Comparison of ENCODE assay signal across 9 mouse cellular contexts in genomic region chr5:134436782-134437458, GRCm38 (mm10). TPM values are rescaled to one million over a fixed set of nuclear protein-coding genes. Genes with fewer than 3 reads are reported as not detected.
DNase-seq lines count a peak whose midpoint lies in the region; ATAC-seq and TF ChIP-seq lines count a peak whose summit lies in the region.
"Had no signal": no experiment of that assay in that cellular context is flagged by ENCODE, and none has a peak within 500 bp of the region (broad histone marks: within the 10 kb centered on the region; RNA-seq: fewer than 3 reads in every experiment).

No protein-coding gene starts in this region.

- no peaks in the 10 kb centered on the region for H3K4me1 ChIP-seq in forebrain, embryonic 14.5 days (ENCODE audit: control insufficient read depth, insufficient read depth, low read length)
- H3K4me1 ChIP-seq in forebrain, embryonic 10.5 days = peaks cover 25% of the 10 kb centered on the region
- H3K4me1 ChIP-seq in kidney, postnatal 0 days (replicated peaks; ENCODE audit: insufficient read depth, low read length) = peaks cover 5% of the 10 kb centered on the region
- peaks cover 41% of the 10 kb centered on the region for H3K4me1 ChIP-seq in embryonic facial prominence, embryonic 14.5 days (ENCODE audit: control insufficient read depth, insufficient read depth, low read length)
- peaks cover 18% of the 10 kb centered on the region for H3K4me1 ChIP-seq in midbrain, embryonic 16.5 days (ENCODE audit: control insufficient read depth, insufficient read depth, low read length)

- no peaks in the 10 kb centered on the region for H3K27me3 ChIP-seq in forebrain, embryonic 14.5 days (replicated peaks; ENCODE audit: control insufficient read depth, insufficient read depth, low read length)
- no peaks in the 10 kb centered on the region for H3K27me3 ChIP-seq in forebrain, embryonic 10.5 days (ENCODE audit: poor library complexity, severe bottlenecking)
- no peaks in the 10 kb centered on the region for H3K27me3 ChIP-seq in kidney, postnatal 0 days (ENCODE audit: insufficient read depth, low read length)
- H3K27me3 ChIP-seq in embryonic facial prominence, embryonic 14.5 days (replicated peaks; ENCODE audit: control insufficient read depth, insufficient read depth, low read length) = no peaks in the 10 kb centered on the region
- H3K27me3 ChIP-seq in midbrain, embryonic 16.5 days (ENCODE audit: control insufficient read depth, insufficient read depth, low read depth, low read length) = no peaks in the 10 kb centered on the region

- 0 out of 2 replicates have a peak overlapping the region, but pooled peaks have one; percentile 14 for H3K27ac ChIP-seq in forebrain, embryonic 14.5 days (ENCODE audit: low read depth, low read length)
- no peak overlapping the region for H3K27ac ChIP-seq in forebrain, embryonic 10.5 days
- peak overlapping the region; percentile 70; the same call in 1 of the 2 replicates for H3K27ac ChIP-seq in kidney, postnatal 0 days
- peak overlapping the region; percentile 63 for H3K27ac ChIP-seq in embryonic facial prominence, embryonic 14.5 days (replicated peaks; ENCODE audit: low read depth, low read length)
- H3K27ac ChIP-seq in midbrain, embryonic 16.5 days (ENCODE audit: low read length) = peak overlapping the region; percentile 77

- ATAC-seq in forebrain, embryonic 14.5 days = no peak
- ATAC-seq in kidney, postnatal 0 days (replicated peaks; ENCODE audit: low FRiP score, low read depth) = 0 out of 2 replicates have a peak, but pooled peaks have one; percentile 7
- ATAC-seq in embryonic facial prominence, embryonic 14.5 days (ENCODE audit: low read depth) = no peak
- no peak for ATAC-seq in midbrain, embryonic 16.5 days

- DNase-seq in forebrain, embryonic 14.5 days (ENCODE audit: low spot score) = no peak
- no peak for DNase-seq in forebrain, embryonic 10.5 days (ENCODE audit: extremely low spot score, low spot score)
- no peak for DNase-seq in kidney, postnatal 0 days (ENCODE audit: low spot score)
- DNase-seq in kidney, adult 18-20 months = no peak
- DNase-seq in embryonic facial prominence, embryonic 14.5 days (ENCODE audit: low spot score) = no peak
- DNase-seq in left cerebral cortex, postnatal 14 days (ENCODE audit: low spot score in 2 of 2) = no peak
- DNase-seq in cerebellum, adult 11-12 months = no peak
- DNase-seq: B cell, adult 2 months had no signal

- WGBS in forebrain, embryonic 14.5 days = 90% methylated on average over 13 of the region's 13 CpGs
- WGBS in forebrain, embryonic 10.5 days = 92% methylated on average over 13 of the region's 13 CpGs
- WGBS in kidney, postnatal 0 days = 78% methylated on average over 13 of the region's 13 CpGs
- 86% methylated on average over 13 of the region's 13 CpGs for WGBS in embryonic facial prominence, embryonic 14.5 days
- WGBS in midbrain, embryonic 16.5 days = 90% methylated on average over 13 of the region's 13 CpGs

- no peak overlapping the region for H3K9ac ChIP-seq in forebrain, embryonic 14.5 days (ENCODE audit: low read length)
- no peak overlapping the region for H3K9ac ChIP-seq in kidney, postnatal 0 days (ENCODE audit: low read depth, low read length)
- no peak overlapping the region for H3K9ac ChIP-seq in embryonic facial prominence, embryonic 14.5 days (ENCODE audit: low read depth, low read length)
- no peak overlapping the region for H3K9ac ChIP-seq in midbrain, embryonic 16.5 days (ENCODE audit: low read depth, low read length)

- no peaks in the 10 kb centered on the region for H3K9me3 ChIP-seq in forebrain, embryonic 14.5 days (replicated peaks; ENCODE audit: control insufficient read depth, low read length)
- H3K9me3 ChIP-seq in forebrain, embryonic 10.5 days = peaks cover 20% of the 10 kb centered on the region; the same call in 1 of the 2 replicates
- no peaks in the 10 kb centered on the region for H3K9me3 ChIP-seq in kidney, postnatal 0 days (replicated peaks; ENCODE audit: low read length)
- H3K9me3 ChIP-seq in embryonic facial prominence, embryonic 14.5 days (ENCODE audit: control insufficient read depth, low read length) = no peaks in the 10 kb centered on the region
- H3K9me3 ChIP-seq in midbrain, embryonic 16.5 days (replicated peaks; ENCODE audit: control insufficient read depth, low read length, poor library complexity, severe bottlenecking) = no peaks in the 10 kb centered on the region

- no peaks in the 10 kb centered on the region for H3K36me3 ChIP-seq in forebrain, embryonic 14.5 days (ENCODE audit: control insufficient read depth, insufficient read depth, low read length)
- peaks cover 90% of the 10 kb centered on the region for H3K36me3 ChIP-seq in forebrain, embryonic 10.5 days (replicated peaks)
- no peaks in the 10 kb centered on the region for H3K36me3 ChIP-seq in kidney, postnatal 0 days (ENCODE audit: insufficient read depth, low read length)
- peaks cover 15% of the 10 kb centered on the region; the same call in 1 of the 2 replicates for H3K36me3 ChIP-seq in embryonic facial prominence, embryonic 14.5 days (ENCODE audit: control insufficient read depth, insufficient read depth, low read length)
- H3K36me3 ChIP-seq in midbrain, embryonic 16.5 days (ENCODE audit: control insufficient read depth, insufficient read depth, low read length) = no peaks in the 10 kb centered on the region; the same call in 1 of the 2 replicates

- intact Hi-C loops in left cerebral cortex, postnatal 14 days (cut with DNase I) = no loop called here

- TF ChIP-seq CTCF in kidney, postnatal 0 days (IDR thresholded peaks at IDR 0.05; ENCODE audit: low read depth) = no peak

- H3K4me2 ChIP-seq in forebrain, embryonic 14.5 days (ENCODE audit: low read length) = no peak overlapping the region
- H3K4me2 ChIP-seq in kidney, postnatal 0 days (ENCODE audit: low read length) = no peak overlapping the region
- no peak overlapping the region for H3K4me2 ChIP-seq in embryonic facial prominence, embryonic 14.5 days (ENCODE audit: low read depth, low read length)
- H3K4me2 ChIP-seq in midbrain, embryonic 16.5 days (ENCODE audit: low read length) = no peak overlapping the region

- H3K4me3 ChIP-seq in forebrain, embryonic 14.5 days (ENCODE audit: low read depth, low read length) = no peak overlapping the region
- H3K4me3 ChIP-seq in forebrain, embryonic 10.5 days = no peak overlapping the region
- no peak overlapping the region for H3K4me3 ChIP-seq in kidney, postnatal 0 days (replicated peaks; ENCODE audit: low read depth, low read length)
- H3K4me3 ChIP-seq in embryonic facial prominence, embryonic 14.5 days (ENCODE audit: low read depth, low read length) = no peak overlapping the region
- no peak overlapping the region for H3K4me3 ChIP-seq in midbrain, embryonic 16.5 days (ENCODE audit: low read depth, low read length)

RNA-seq across cellular contexts. Expression of gene Gtf2ird1, which starts 19.6 kb away (rescaled TPM):
- polyA plus RNA-seq in forebrain, embryonic 14.5 days (2014; fragmentation: Nextera tagmentation; extraction: Ambion mirVana) = 50.9 and 60.7 TPM in 2 replicates
- 92.6 and 98.9 TPM in 2 replicates for polyA plus RNA-seq in forebrain, embryonic 10.5 days (2016; fragmentation: Nextera tagmentation; extraction: Ambion mirVana)
- polyA plus RNA-seq in kidney, postnatal 0 days (2015; fragmentation: Nextera tagmentation; extraction: Ambion mirVana) = 46.7 and 49.8 TPM in 2 replicates
- polyA plus RNA-seq in embryonic facial prominence, embryonic 14.5 days (2014; fragmentation: Nextera tagmentation; extraction: Ambion mirVana) = 80.3 and 91.2 TPM in 2 replicates
- 74.3 and 81.5 TPM in 2 replicates for polyA plus RNA-seq in midbrain, embryonic 16.5 days (2015; fragmentation: Nextera tagmentation; extraction: Ambion mirVana)
- 10 to 100 TPM; 36.4 to 43.8 TPM for total RNA-seq in left cerebral cortex, postnatal 14 days (2021)
